Mouse (Mus musculus): ENCODE results near the gene Cacna1b. TPM values are rescaled to one million over a fixed set of nuclear protein-coding genes. Genes with fewer than 3 reads are reported as not detected.

Cacna1b gene
- 0.02 and 0.08 TPM in 2 replicates for polyA plus RNA-seq (2015; fragmentation: Nextera tagmentation; extraction: Ambion mirVana)

GRCm38 (mm10) chr2:24763115-24763557, at the start of gene Cacna1b:
TSS of gene Cacna1b (minus strand) at chr2:24763152.
- Histone ChIP-seq H3K4me3 (ENCODE audit: low read depth, low read length) (peak within 1 kb of the TSS; percentile 39), H3K27me3 (replicated peaks; ENCODE audit: insufficient read depth, low read length) (peaks cover 24% of the 10 kb centered on the region), H3K27ac (ENCODE audit: low read length) (no peak within 1 kb of the TSS), H3K4me1 (ENCODE audit: insufficient read depth, low read depth, low read length) (peaks cover 6% of the 10 kb centered on the region; the same call in 1 of the 2 replicates), H3K4me2 (replicated peaks; ENCODE audit: low read depth, low read length) (peak within 1 kb of the TSS; percentile 72), H3K36me3 (ENCODE audit: insufficient read depth, low read length) (no peaks in the 10 kb centered on the region), H3K9me3 (ENCODE audit: low read length) (no peaks in the 10 kb centered on the region), H3K9ac (replicated peaks; ENCODE audit: low read depth) (no peak within 1 kb of the TSS)
- peak; percentile 60 for ATAC-seq
- no peak for TF ChIP-seq CTCF (IDR thresholded peaks at IDR 0.05)
- TF ChIP-seq EP300 (IDR thresholded peaks at IDR 0.05): no peak
- DNase-seq (ENCODE audit: low spot score): peak; percentile 10
- WGBS: under 1% methylated on average over 28 of the region's 42 CpGs

- no peak for ATAC-seq
- H3K4me1 ChIP-seq (ENCODE audit: insufficient read depth, low read depth, low read length): no peaks in the 10 kb centered on the region
- DNase-seq (ENCODE audit: low spot score): no peak
- H3K27ac ChIP-seq (ENCODE audit: low read length): no peak overlapping the region
- H3K4me3 ChIP-seq (ENCODE audit: low read depth, low read length): no peak overlapping the region
- H3K4me2 ChIP-seq (replicated peaks; ENCODE audit: low read depth, low read length): no peak overlapping the region
- no peaks in the 10 kb centered on the region for H3K27me3 ChIP-seq (replicated peaks; ENCODE audit: insufficient read depth, low read length)
- no peak for TF ChIP-seq EP300 (IDR thresholded peaks at IDR 0.05)
- no peak for TF ChIP-seq CTCF (IDR thresholded peaks at IDR 0.05)
- H3K9ac ChIP-seq (replicated peaks; ENCODE audit: low read depth): no peak overlapping the region
- H3K36me3 ChIP-seq (ENCODE audit: insufficient read depth, low read length): peaks cover 40% of the 10 kb centered on the region
- WGBS: 65% methylated on average over 3 of the region's 3 CpGs
- H3K9me3 ChIP-seq (ENCODE audit: low read length): no peaks in the 10 kb centered on the region
Measured at GRCm38 (mm10) chr2:24809746-24810145, 46.8 kb upstream of the Cacna1b start.

DNA sequence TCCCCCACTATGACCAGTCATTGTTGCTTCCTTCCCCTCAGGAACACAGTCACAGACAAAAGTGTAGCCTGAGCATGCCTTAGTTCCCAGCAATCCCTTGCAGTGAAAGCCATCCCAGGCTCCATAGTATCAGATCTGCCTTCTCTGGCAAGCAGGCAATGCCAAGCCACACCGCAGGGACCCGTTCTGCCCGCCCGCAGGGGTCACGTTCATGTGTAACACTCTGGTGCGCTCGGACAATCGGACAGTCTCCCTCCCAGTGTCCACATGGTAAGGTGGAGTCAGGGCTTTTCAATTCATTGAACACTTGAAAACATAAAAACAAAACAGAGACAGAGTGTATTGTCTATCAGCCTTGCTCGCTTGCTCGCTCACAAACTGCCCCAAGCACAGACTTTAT, 44.7 kb upstream of the Cacna1b start:
- DNase-seq (ENCODE audit: low spot score) (no peak), ATAC-seq (no peak)
- H3K4me1 ChIP-seq (ENCODE audit: insufficient read depth, low read depth, low read length): no peaks in the 10 kb centered on the region
- H3K27ac ChIP-seq (ENCODE audit: low read length): no peak overlapping the region
- H3K9ac ChIP-seq (replicated peaks; ENCODE audit: low read depth): no peak overlapping the region
- H3K4me2 ChIP-seq (replicated peaks; ENCODE audit: low read depth, low read length): no peak overlapping the region
- H3K36me3 ChIP-seq (ENCODE audit: insufficient read depth, low read length): peaks cover 42% of the 10 kb centered on the region
- no peaks in the 10 kb centered on the region for H3K27me3 ChIP-seq (replicated peaks; ENCODE audit: insufficient read depth, low read length)
- H3K4me3 ChIP-seq (ENCODE audit: low read depth, low read length): no peak overlapping the region
- WGBS: 92% methylated on average over 10 of the region's 10 CpGs
- TF ChIP-seq CTCF (IDR thresholded peaks at IDR 0.05) (no peak), EP300 (IDR thresholded peaks at IDR 0.05) (no peak)
- H3K9me3 ChIP-seq (ENCODE audit: low read length): no peaks in the 10 kb centered on the region

GRCm38 (mm10) chr2:24807036-24807435, 44.1 kb upstream of the Cacna1b start:
- DNase-seq (ENCODE audit: low spot score) (no peak), ATAC-seq (no peak)
- no peaks in the 10 kb centered on the region for H3K27me3 ChIP-seq (replicated peaks; ENCODE audit: insufficient read depth, low read length)
- H3K9ac ChIP-seq (replicated peaks; ENCODE audit: low read depth): no peak overlapping the region
- no peak overlapping the region for H3K4me2 ChIP-seq (replicated peaks; ENCODE audit: low read depth, low read length)
- no peak for TF ChIP-seq EP300 (IDR thresholded peaks at IDR 0.05)
- TF ChIP-seq CTCF (IDR thresholded peaks at IDR 0.05): no peak
- H3K9me3 ChIP-seq (ENCODE audit: low read length): no peaks in the 10 kb centered on the region
- peaks cover 44% of the 10 kb centered on the region for H3K36me3 ChIP-seq (ENCODE audit: insufficient read depth, low read length)
- H3K4me3 ChIP-seq (ENCODE audit: low read depth, low read length): no peak overlapping the region
- no peaks in the 10 kb centered on the region for H3K4me1 ChIP-seq (ENCODE audit: insufficient read depth, low read depth, low read length)
- H3K27ac ChIP-seq (ENCODE audit: low read length): no peak overlapping the region
- 88% methylated on average over 3 of the region's 3 CpGs for WGBS

DNA sequence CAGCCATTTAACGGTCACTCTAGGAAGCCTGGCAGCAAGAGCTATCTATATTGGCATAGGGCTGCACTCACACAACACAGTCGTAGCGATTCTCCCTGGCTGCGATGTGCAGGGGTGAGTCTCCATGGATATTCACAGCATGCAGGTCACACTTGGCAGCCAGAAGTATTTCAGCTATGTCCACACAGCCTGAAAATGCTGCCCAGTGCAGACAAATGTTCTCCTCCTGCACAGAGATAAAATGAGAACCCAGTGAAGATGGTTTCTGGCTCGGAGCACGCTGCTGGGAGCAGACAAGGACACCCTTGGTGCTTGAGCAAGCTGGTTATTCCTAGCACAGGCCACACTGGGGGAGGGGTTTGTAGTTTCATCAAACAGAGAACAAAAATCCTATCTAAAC, 43.2 kb upstream of the Cacna1b start:
- DNase-seq (ENCODE audit: low spot score) (no peak), ATAC-seq (no peak)

DNA sequence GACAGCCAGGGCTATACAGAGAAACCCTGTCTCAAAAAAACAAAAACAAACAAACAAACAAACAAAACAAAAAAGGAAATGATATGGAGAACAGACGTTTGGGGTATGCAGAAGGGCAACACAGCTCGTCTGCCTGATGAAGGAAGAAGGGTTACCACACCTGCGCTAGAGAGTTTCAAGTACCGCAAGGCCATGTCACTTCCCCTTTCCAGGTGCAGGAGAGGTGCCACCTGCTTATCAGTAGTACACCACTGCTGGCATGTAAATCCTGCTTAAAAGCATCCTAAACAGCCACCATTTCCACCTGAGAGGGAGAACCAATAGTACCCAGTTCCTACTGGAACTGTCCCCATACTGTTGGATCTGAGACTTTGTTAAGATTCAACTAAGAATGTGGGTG, 42.7 kb upstream of the Cacna1b start:
- no peak overlapping the region for H3K27ac ChIP-seq (ENCODE audit: low read length)
- DNase-seq (ENCODE audit: low spot score): no peak
- ATAC-seq: no peak

More for the DNA sequence above, 43.2 kb upstream of the Cacna1b start:
- no peaks in the 10 kb centered on the region for H3K27me3 ChIP-seq (replicated peaks; ENCODE audit: insufficient read depth, low read length)
- no peak overlapping the region for H3K27ac ChIP-seq (ENCODE audit: low read length)
- WGBS: 91% methylated on average over 6 of the region's 6 CpGs
- H3K9ac ChIP-seq (replicated peaks; ENCODE audit: low read depth): no peak overlapping the region
- no peak overlapping the region for H3K4me3 ChIP-seq (ENCODE audit: low read depth, low read length)
- no peaks in the 10 kb centered on the region for H3K4me1 ChIP-seq (ENCODE audit: insufficient read depth, low read depth, low read length)
- peaks cover 52% of the 10 kb centered on the region for H3K36me3 ChIP-seq (ENCODE audit: insufficient read depth, low read length)
- no peaks in the 10 kb centered on the region for H3K9me3 ChIP-seq (ENCODE audit: low read length)
- TF ChIP-seq CTCF (IDR thresholded peaks at IDR 0.05) (no peak), EP300 (IDR thresholded peaks at IDR 0.05) (no peak)
- no peak overlapping the region for H3K4me2 ChIP-seq (replicated peaks; ENCODE audit: low read depth, low read length)

More for the DNA sequence above, 42.7 kb upstream of the Cacna1b start:
- H3K9me3 ChIP-seq (ENCODE audit: low read length): no peaks in the 10 kb centered on the region
- peaks cover 57% of the 10 kb centered on the region for H3K36me3 ChIP-seq (ENCODE audit: insufficient read depth, low read length)
- H3K4me3 ChIP-seq (ENCODE audit: low read depth, low read length): no peak overlapping the region
- no peak overlapping the region for H3K4me2 ChIP-seq (replicated peaks; ENCODE audit: low read depth, low read length)
- H3K27me3 ChIP-seq (replicated peaks; ENCODE audit: insufficient read depth, low read length): no peaks in the 10 kb centered on the region
- TF ChIP-seq CTCF (IDR thresholded peaks at IDR 0.05) (no peak), EP300 (IDR thresholded peaks at IDR 0.05) (no peak)
- 81% methylated on average over 4 of the region's 4 CpGs for WGBS
- no peak overlapping the region for H3K9ac ChIP-seq (replicated peaks; ENCODE audit: low read depth)
- no peaks in the 10 kb centered on the region for H3K4me1 ChIP-seq (ENCODE audit: insufficient read depth, low read depth, low read length)

Data from lung, postnatal 0 days (tissue).